Mouse (Mus musculus): ENCODE results near the gene Slc1a1. TPM values are rescaled to one million over a fixed set of nuclear protein-coding genes. Genes with fewer than 3 reads are reported as not detected.

The Slc1a1 gene
- total RNA-seq, 2 experiments from 2014 or later = 1.7 to 1.9 TPM

DNA sequence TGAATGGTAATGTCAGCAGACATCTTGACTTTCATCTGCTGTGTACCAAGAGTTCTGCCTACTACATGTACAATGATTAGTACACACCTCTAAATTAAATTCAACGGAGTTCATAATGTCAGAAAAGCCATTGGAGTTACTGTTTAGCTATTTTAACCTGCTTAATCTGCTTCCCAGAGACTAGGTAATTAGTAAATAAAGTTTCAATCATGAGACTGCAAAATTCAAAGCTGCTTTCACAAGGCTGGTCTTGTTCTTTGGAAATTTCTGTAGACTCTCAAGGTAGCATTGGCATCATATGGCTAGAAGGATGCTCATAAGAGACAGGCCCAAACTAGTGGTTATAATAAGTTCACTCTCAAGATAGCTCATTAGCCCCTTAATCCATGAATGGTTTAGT is 20.0 kb downstream of the Slc1a1 start:
- DNase-seq = no peak

DNA sequence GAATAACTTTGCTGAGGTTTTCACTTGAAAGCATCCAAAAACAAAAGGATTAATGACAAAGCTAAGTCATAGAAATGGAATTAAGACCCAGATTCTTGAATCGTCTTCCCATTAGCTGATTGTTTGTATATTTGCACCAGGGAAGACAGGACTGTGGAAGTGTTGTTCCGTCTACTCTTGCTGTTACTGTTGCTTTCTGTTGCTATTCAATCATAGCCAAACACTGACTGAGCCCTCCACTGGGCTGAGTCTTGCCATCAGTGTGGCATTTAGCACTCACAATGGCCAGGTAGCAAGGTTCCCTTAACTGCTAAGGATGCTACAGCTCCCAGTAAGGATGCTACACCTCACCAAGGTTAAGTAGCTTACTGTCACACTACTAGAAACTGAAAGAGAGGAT is 25.4 kb downstream of the Slc1a1 start:
- no peak for DNase-seq

DNA sequence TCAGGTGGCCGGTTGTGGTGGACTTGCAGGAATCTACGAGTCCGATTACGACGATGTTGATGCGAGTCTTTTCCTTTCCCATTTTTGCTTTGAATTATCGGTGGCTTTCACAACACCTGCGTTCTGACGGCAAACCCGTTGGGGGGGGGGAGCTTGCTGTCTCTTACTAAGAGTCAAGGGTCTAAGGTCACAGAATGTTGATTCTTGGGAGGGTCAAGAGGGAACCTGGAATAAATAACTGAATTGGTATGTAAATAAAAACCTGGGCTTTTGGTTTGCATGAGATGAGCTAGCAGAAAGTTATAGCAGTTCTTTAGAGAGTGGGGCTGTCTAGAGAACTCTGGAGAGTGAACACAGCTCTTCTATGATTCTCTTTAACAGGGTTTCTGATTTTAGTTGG is 28.8 kb downstream of the Slc1a1 start:
- no peak for DNase-seq

DNA sequence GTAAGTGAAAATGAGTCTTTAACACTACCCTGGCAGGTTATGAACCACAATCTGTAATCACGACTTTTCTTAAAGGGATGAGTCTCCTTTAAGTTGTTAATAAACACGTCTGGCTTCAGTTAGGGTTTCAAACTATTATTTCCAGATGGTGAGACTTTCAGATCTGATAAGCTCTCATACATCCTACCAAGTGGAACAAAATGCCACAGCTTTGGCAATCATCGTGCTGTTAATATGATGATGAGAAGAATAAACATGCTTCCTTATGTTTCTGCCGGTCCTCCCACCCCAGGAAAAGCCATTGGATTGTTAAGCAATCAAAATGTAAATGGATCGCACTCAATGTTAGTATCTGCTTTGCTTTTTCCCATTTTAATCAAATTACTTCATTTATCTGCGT is 30.1 kb downstream of the Slc1a1 start:
- no peak for DNase-seq

DNA sequence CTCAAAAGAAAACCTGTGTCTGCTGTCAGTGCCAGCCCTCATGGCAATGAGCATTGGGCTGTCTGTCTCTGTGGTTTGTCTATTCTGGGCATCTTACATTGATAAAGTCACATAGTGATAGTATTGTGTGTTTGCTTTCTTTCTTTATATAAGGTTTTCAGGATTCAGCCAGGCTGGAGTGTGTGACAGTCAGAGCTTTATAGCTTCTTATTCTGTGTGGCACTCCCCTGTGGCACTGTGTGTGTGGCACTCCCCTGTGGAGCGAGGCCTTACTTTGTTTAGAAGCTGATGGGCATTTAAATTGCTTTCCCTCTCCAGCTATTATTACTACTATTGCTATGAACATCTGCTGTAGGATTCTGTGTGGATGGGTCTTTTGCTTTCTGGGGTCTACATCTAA is 30.7 kb downstream of the Slc1a1 start:
- no peak for DNase-seq

DNA sequence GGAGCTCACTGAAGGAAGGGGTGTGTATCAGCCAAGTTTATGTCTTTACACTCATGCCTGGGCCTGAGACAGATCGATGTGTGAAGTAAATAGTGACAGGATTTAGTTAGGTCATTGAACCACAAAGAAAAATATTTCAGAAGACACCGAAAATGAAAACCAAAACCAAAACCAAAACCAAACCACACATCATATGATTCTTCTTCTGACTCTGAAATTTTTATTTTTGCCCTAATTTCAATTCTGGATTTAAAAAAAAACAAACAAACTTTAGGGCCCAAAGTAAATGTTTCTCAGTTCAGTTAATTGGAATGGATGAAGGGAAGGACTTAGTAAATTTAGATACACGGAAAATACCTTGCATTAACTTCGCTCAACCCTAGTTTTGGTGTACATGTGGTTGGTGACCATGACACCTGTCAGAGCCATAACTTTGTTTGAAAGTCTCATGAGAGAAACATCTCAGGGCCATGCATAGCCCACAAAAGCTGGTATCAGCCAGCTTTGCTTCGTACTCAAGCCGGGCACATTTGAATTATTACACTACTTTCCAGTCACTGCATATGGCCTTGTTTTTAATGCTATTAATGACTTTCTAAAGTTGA is 34.5 kb downstream of the Slc1a1 start:
- DNase-seq = no peak

DNA sequence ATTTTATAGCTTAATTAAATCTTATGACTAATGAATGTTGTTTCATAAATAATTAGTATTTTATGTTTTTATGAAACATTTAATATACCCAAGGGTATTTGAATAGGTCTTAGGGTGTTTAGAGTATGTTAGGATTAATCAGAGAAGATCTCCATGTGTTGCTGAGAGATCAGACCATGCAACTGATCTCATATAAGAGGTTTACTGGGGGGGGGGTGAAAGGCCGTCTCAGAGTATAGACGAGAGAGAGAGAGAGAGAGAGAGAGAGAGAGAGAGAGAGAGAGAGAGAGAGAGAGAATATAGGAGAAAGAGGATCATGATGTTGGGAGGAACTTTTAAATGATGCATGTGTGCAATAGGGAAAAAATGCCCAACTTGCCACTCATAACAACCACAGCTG is 35.5 kb downstream of the Slc1a1 start:
- no peak for DNase-seq

DNA sequence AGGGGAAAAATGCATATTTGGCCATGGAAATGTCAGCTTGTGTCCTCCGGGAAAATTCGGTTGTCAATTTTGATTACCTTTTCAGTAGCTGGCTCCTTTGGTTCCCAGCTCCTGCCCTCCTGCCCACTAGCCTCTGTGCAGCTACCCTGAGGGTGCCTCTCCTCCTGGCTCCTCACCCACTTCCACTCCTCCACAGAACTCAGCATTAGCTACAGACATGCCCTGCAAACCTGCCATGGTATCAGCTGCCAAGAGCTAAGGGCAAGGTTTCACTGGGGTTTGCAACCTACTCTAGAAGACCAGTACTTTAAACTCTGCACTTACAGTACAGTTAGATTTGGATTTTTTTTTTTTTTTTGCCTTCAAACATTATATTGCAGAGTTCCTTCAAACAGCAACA is 44.6 kb downstream of the Slc1a1 start:
- no peak for DNase-seq

DNA sequence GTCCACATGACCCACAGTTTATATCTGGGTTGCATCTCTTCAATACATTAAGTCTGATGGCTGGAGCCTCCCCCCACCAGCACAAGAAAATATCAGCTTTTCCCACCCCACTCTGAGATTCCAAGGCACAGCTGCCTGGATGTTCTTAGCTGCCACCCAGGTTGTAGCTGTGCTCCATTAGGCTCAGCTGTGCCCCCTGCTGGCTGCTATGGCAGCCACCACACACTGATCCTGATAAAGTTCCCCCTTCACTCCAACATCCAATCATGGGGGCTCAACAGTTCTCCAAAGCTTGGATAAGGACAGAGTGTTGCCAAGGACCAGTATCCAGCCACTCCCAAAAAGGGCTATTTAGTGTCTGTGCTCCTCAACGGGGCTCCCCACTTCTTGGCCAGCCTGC is 48.3 kb downstream of the Slc1a1 start:
- DNase-seq = peak; percentile 52

DNA sequence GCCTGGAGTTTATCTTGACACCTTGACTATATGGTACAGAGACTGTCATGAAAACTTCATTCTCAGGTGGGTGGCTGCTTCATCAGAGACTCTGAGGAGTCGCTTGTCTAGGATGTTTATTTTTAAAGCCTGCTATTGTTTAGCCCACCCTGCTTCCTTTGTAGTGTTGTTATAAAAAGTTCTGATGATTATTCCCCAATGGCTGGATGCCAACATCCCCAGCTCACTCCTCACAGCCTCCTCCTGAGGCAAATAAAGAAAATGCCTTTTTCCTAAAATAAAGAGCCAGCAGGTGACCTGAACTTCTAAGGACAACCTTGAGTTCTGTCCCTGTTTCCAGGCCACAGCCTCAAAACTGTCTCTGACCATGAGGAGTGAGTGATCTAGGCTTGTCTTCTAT is 53.6 kb downstream of the Slc1a1 start:
- DNase-seq = no peak

DNA sequence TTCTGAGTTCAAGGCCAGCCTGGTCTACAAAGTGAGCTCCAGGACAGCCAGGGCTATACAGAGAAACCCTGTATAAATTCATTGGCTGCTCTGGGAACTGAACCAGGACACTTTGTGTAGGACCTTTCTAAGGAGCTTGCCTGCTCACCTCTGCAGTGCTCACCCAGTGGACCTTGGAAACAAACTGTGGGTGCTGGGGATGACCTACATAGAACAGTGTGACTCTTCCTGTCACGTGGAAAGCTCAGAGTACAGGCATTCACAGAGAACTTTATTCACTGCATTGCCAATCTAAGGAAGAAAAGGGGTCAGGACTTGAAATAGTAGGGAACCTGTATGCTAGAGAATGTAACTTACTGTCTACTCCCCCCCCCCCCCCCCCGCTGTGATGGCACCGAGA is 54.4 kb downstream of the Slc1a1 start:
- DNase-seq = no peak

DNA sequence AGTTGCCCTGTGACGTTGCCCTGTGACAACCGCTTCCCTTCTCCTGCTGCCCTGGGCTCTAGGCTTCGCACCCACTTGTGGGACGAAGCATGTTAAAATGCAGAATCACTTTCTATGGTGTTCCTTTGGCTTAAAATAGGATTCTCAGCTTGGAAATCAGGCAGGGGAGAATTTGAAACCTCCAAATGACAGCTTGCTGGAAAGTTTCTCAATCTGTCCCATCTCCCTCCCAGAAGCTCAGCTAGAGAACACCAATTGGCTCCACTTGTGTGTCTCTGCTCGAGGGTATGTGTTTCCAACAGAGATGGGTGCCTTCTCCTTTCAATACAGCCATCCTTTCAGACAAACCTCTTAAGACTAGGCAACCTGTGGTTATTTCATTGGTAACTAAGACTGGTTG is 56.4 kb downstream of the Slc1a1 start:
- no peak for DNase-seq

DNA sequence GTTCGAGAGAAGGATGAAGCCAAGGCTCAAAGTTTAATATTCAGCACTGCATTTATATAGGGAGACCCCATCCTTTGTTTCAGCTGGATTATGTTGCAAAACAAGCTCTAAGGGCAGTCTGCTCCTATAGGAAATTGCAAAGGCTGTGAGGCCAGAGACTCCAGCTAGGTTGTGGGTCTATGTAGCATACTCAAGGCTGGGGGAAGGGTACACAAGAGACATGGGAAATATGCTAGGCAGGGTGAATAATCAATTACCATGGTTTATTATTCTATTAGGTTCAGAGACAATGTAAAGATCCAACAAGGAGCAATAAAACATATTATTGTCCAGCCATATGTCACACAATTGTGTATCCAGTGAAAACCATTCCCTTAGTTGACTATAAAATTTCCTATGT is 57.0 kb downstream of the Slc1a1 start:
- no peak for DNase-seq

DNA sequence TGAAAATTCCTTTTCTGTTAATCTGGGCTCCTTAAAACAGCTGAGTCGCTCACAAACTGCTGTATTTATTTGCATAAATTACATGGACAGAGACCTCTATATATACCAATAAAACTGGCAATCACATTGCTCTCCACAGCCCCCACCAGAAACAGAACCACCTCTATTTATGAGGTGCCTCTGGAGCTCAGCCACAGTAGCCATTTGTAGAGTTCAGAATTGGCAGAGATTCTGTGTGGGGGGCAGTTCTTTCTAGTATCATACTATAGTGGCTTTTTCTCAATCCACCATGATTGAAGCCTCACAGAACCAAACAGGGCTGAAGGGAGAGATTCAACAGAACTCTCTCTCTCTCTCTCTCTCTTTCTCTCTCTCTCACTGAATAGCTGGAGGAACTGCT is 61.8 kb downstream of the Slc1a1 start:
- DNase-seq = no peak

DNA sequence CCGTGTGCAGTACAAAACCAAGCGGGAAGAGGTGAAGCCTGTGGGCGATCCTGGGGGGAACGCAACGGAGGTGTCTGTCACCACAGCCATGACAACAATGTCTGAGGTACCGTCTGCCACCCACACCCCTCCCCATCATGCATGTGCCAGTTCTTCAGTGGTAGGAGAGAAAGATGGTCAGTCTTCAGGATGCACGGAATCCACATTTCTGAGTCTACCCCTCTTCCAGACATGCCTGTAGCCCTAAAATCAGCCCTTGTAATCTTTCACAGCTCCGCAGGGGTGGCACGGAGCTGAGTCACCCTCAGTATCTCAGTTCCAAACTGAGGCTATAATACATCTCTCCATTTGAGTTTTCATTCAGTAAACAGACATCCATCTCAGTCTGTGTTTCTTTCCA is 62.6 kb downstream of the Slc1a1 start:
- no peak for DNase-seq

DNA sequence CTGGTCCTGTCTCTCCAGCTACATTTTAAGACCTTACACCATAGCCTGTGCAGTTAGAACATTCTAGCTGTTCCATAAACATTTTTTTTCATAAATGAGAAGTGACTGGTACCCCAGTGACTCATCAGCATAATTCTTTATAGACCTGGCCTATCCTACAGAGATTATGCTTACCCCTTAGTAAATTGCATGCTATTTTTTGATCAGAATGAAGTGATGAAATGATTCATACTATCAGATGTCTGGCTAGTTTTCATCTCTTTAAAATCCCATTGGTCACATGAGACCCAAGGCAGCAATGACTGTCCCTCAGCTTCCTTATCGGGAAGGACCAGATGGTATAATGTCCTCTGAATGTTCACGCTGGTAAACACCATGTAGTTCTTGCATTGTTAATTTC is 65.9 kb downstream of the Slc1a1 start:
- DNase-seq = no peak

DNA sequence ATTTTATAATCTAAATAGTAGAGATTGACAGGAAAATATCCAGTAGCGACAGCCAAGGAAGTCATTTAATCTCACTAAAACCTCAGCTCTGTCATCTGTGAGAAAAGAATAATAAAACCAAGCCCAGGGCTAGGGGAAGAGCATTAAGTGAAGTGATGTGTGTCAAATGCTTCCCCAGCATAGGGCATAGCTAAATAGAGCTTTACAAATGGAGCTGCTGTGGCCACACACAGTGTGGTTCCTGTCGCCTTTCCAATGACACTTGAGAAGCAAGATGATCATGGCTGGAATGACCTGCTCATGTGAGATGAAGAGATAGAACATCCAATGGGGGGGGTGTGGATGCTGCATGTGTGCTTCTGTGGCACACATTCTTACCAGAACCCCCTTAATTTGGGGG is 67.3 kb downstream of the Slc1a1 start:
- no peak for DNase-seq

DNA sequence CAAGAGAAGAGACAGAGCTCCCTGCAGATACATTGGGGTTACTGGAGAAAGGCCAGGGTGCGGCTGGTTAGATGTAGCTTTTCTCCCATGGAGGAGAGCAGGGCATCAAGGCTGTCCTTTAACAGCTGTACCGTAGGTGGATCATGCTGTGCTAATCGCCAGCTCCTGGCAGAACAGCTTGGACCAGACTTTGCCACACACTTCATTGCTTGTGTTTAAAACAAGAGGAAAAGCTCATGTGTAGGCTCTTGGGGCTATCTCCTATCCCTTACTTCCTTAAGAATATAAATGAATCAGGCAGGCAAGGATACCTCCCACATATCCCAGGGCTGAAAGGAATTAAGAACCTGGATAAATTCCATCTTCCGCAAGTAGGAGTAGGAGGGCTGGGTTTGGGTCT is 68.0 kb downstream of the Slc1a1 start:
- no peak for DNase-seq

DNA sequence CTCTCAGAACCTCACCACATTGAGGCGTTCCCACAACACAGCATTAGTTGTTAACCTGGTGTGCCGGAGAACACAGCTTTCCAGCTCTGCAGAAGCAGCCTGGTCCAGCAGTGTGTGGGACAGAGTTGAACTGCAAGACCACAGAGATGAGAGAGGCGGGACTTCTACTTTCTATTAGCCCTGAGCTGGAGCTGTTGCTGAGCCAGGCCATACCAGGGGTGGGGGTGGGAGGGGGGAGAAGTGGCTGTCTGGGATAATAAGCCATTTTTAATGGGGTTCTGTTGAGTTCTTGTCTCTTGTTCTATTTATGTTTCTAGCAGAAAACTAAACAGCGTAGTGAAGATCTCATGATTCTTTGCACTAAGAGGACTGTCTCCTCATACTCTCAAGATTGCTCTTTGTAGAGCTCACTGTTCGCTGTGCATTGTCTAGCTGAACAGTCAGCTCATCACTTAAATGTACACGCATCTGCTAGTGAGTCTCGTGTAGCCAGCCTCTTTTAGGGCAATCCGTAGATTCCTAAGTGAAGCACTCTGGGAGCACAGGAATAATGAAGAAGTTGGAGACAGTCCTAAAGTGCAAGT is 68.8 kb downstream of the Slc1a1 start:
- no peak for DNase-seq

DNA sequence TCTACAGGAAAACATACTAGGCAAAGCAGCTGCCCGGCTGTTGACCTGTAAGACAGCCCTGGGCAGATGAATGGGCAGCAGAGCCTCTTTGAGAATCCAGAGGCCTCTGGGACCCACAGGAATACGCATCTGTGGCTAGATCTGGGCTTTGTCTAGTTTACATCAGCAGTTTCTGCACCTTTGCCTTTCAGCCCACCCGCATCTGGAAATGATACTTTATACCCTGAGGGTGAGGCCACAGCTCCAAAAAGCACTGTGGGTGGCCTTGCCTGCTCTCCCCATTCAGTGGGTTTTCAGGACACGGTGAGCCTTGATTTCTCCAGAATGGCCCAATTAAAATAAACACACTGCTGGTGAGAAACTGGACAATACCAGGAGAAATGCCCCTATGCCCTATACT is 73.3 kb downstream of the Slc1a1 start:
- no peak for DNase-seq

DNA sequence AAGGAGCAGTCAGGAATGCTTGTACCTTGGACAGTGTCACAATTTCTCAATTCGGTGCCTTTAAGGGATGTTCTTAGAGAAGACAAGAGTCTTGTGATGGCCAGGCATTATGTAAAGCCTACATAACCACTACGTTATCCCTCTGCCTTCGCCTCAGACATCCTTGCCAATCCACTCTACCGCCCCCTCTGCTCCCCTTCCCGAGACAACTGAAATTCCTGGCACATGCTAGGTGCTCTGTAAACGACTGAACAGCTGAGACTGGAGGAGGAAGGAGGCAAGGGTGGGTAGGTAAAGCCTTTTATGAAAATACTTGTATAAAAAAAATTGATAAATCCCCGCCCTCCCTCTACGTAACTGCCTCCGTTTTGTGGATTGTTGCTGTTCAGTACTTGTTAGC is 73.8 kb downstream of the Slc1a1 start:
- DNase-seq = no peak

DNA sequence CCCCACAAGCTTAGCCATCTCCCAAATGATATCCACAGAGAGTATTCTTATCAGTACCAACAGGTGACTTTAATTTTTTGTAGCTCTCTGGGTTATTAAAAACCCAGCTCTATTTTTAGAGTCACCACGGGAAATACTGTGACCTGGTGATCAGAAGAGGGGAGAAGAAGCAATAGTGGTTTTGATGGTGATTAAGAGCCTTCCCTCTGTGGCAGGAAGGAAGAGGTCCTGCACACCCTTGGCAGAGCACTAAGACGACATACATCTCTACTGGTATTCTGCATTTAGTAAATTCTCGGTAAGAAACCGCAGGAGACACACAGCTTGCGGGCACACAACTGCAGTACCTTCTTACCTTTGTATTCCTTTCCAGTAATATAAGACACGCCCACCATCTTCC is 79.7 kb downstream of the Slc1a1 start:
- DNase-seq = no peak

DNA sequence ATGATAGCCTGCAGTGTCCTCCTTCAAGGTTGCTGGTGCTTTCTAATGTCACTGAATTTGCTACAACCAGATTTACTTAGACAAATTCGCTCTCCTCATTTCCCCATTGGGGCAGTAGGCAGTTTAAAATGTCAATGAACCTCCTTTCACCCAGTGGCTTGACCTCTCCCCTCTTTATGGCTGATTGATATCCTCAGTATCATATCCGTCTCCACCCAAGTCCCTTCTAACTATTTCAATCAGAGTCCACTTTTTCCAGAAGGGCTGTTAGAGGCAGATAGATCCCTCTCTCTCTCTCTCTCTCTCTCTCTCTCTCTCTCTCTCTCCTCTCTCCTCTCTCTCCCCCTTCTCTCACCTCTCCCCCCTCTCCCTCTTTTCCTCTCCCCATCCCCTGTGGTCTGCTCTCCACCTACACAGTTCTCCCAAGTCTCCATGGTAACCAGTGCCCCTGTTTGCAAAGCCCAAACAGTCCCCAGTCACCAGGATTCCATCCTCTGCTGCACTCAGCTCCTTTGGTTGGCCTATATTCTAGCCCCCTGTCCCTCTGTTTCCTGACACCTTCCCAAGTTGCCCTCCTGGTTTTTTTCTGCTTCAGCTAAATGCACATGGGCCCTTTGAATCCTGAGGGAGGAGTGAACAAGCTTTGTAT is 80.9 kb downstream of the Slc1a1 start:
- no peak for DNase-seq

DNA sequence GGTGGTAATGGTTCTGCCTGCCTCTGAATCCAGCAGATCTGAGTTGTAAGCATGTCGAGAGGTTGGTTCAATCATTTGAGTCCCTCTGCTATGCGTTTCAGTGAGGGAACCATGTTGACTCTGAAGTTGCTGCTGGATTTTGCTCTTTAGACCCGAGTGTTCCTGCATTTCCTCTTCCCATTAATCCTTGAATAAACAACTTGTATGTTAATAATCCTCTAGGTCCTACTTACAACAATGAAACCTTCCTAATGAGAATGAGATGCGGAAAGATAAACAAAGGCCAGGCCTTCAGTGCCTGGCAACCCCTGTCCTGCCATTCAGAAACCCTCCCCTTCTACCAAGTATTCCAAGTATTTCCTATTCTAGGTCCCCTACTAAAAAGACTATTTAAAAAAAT is 81.6 kb downstream of the Slc1a1 start:
- DNase-seq = no peak

DNA sequence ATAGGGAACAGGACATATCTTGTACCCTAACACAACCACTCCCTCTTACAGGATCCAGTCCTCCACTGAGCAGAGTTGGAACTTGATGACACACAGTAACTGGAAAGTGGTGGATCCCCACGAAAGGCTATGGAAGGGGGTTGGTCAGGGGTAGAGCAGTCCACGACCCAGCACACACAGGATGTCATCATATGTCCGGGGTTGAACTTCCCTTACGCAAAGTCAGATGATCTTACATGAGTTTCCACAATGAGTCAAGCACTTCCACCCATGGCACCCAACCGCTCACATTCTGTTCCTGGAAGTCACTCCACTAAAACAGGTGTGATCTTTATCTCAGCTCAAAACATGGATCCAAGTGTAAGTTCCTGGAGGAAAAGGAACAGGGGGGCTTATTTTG is 83.0 kb downstream of the Slc1a1 start:
- no peak for DNase-seq
